In the genomic region with DNA sequence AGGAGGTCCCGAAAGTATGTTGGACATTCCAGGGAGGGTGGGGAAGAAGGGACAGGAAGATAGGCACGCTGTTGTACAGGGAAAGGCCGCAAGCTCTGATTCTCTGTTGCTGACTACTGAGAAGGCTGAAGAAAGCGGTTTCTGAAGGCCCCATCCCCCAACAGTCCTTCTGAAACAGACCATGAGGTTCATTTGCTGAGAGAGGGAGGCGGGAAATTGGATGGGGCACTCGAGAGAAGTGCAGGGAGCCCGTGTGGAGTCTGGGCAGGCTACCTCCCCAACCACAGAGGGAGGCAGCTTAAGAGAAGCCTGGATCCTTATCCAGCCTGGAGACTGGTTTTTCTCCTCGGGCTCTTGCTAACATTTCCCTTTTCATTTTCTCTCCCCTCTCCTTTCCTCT, we compare ENCODE assay signal across 17 mouse cellular contexts.
A peak's percentile ranks its signal among the peaks of the same experiment; 100 is the strongest.
DNase-seq lines count a peak whose midpoint lies in the region; ATAC-seq and TF ChIP-seq lines count a peak whose summit lies in the region.
"Had no signal": no experiment of that assay in that cellular context is flagged by ENCODE, and none has a peak within 500 bp of the region (broad histone marks: within the 10 kb centered on the region; RNA-seq: fewer than 3 reads in every experiment).

No protein-coding gene starts in this region.

- H3K4me2 ChIP-seq in midbrain, embryonic 13.5 days (replicated peaks), result no peak overlapping the region
- no peak overlapping the region for H3K4me2 ChIP-seq in midbrain, postnatal 0 days (ENCODE audit: low read depth, low read length, poor library complexity, severe bottlenecking)
- H3K4me2 ChIP-seq in lung, embryonic 16.5 days (ENCODE audit: low read depth, low read length), result no peak overlapping the region

- peaks cover 10% of the 10 kb centered on the region for H3K4me1 ChIP-seq in midbrain, embryonic 13.5 days (replicated peaks)
- peaks cover 16% of the 10 kb centered on the region; the same call in 1 of the 2 replicates for H3K4me1 ChIP-seq in midbrain, postnatal 0 days (ENCODE audit: insufficient read depth, low read length)
- peaks cover 25% of the 10 kb centered on the region for H3K4me1 ChIP-seq in lung, embryonic 16.5 days (replicated peaks; ENCODE audit: control insufficient read depth, insufficient read depth, low read length)

- no peak overlapping the region for H3K9ac ChIP-seq in midbrain, embryonic 13.5 days (replicated peaks)
- H3K9ac ChIP-seq in midbrain, postnatal 0 days (replicated peaks; ENCODE audit: low read length, poor library complexity, severe bottlenecking), result no peak overlapping the region
- no peak overlapping the region for H3K9ac ChIP-seq in lung, embryonic 16.5 days (ENCODE audit: low read length)

- H3K27me3 ChIP-seq in midbrain, embryonic 13.5 days, result no peaks in the 10 kb centered on the region
- no peaks in the 10 kb centered on the region for H3K27me3 ChIP-seq in midbrain, postnatal 0 days (ENCODE audit: insufficient read depth, low read length)
- no peaks in the 10 kb centered on the region for H3K27me3 ChIP-seq in lung, embryonic 16.5 days (ENCODE audit: control insufficient read depth, insufficient read depth, low read depth, low read length)

- 64% methylated on average over 8 of the region's 8 CpGs for WGBS in midbrain, embryonic 13.5 days
- WGBS in midbrain, postnatal 0 days, result 58% methylated on average over 8 of the region's 8 CpGs
- WGBS in lung, embryonic 16.5 days, result 40% methylated on average over 8 of the region's 8 CpGs

- peak; percentile 40; the same call in 1 of the 2 replicates for ATAC-seq in midbrain, embryonic 13.5 days
- ATAC-seq in midbrain, postnatal 0 days (ENCODE audit: low FRiP score), result no peak
- peak; percentile 71 for ATAC-seq in lung, embryonic 16.5 days (ENCODE audit: low read depth)
- ATAC-seq: forebrain, embryonic 14.5 days had no signal

- H3K9me3 ChIP-seq in midbrain, embryonic 13.5 days, result no peaks in the 10 kb centered on the region
- H3K9me3 ChIP-seq in midbrain, postnatal 0 days (ENCODE audit: low read length), result no peaks in the 10 kb centered on the region
- no peaks in the 10 kb centered on the region for H3K9me3 ChIP-seq in lung, embryonic 16.5 days (ENCODE audit: control insufficient read depth, low read length)

- no peak for TF ChIP-seq CTCF in midbrain, postnatal 0 days (IDR thresholded peaks at IDR 0.05)

- H3K27ac ChIP-seq in midbrain, embryonic 13.5 days, result no peak overlapping the region
- no peak overlapping the region for H3K27ac ChIP-seq in midbrain, postnatal 0 days (ENCODE audit: low read depth, low read length)
- no peak overlapping the region for H3K27ac ChIP-seq in lung, embryonic 16.5 days (ENCODE audit: low read length)
- H3K27ac ChIP-seq: macrophage had no signal

- H3K36me3 ChIP-seq in midbrain, embryonic 13.5 days, result no peaks in the 10 kb centered on the region
- no peaks in the 10 kb centered on the region for H3K36me3 ChIP-seq in midbrain, postnatal 0 days (ENCODE audit: insufficient read depth, low read length)
- no peaks in the 10 kb centered on the region for H3K36me3 ChIP-seq in lung, embryonic 16.5 days (ENCODE audit: control insufficient read depth, insufficient read depth, low read length)

- no peak overlapping the region for H3K4me3 ChIP-seq in midbrain, embryonic 13.5 days (replicated peaks)
- H3K4me3 ChIP-seq in midbrain, postnatal 0 days (ENCODE audit: low read depth, low read length), result no peak overlapping the region
- no peak overlapping the region for H3K4me3 ChIP-seq in lung, embryonic 16.5 days (ENCODE audit: low read length)

- DNase-seq in cerebellum, postnatal 14 days, result peak; percentile 50 to 56
- DNase-seq in cerebellum, adult 11 months, result no peak
- DNase-seq in midbrain, postnatal 0 days (ENCODE audit: low spot score), result no peak
- no peak for DNase-seq in gastrocnemius, postnatal 25 days
- no peak for DNase-seq in ovary, postnatal 14 days (ENCODE audit: low spot score)
- DNase-seq in spleen, postnatal 10 days (ENCODE audit: low spot score in 2 of 2), result no peak
- DNase-seq: adrenal gland, adult 2 months; B cell, adult 2 months; heart, postnatal 4 days; kidney, adult 9 months; liver; midbrain, embryonic 14.5 days; right cerebral cortex, postnatal 4 days had no signal

Comparison
In these comparisons a context has a peak if more than half of its experiments do, and no peak if none do; other contexts are left out.
1. DNase-seq: peak in cerebellum, postnatal 14 days (2 of 2); none in cerebellum, adult 11 months (single experiment), midbrain, postnatal 0 days (single experiment), gastrocnemius, postnatal 25 days (single experiment), ovary, postnatal 14 days (single experiment) and spleen, postnatal 10 days (0 of 2).